Mouse (Mus musculus) lung, postnatal 25 days (tissue): Measurements from ENCODE around the gene Kcnq5.
A peak's percentile ranks its signal among the peaks of the same experiment; 100 is the strongest.

Experiments used
- DNase-seq: peaks from one replicate; pipeline ENCODE4 v3.0.0; 2022; ENCODE audit warnings: low spot score

Kcnq5 gene

GRCm38 (mm10) chr1:21961251-21962082 is at the start of gene Kcnq5:
Gene Kcnq5 (minus strand): TSS chr1:21961942.
- peak; percentile 24 for DNase-seq

GRCm38 (mm10) chr1:21979755-21980154 is 18.0 kb upstream of the Kcnq5 start:
- no peak for DNase-seq

GRCm38 (mm10) chr1:21979292-21979691 is 17.6 kb upstream of the Kcnq5 start:
- no peak for DNase-seq

- DNase-seq, result no peak
These were observed 12.3 kb upstream of the Kcnq5 start for GRCm38 (mm10) chr1:21974040-21974439.

- no peak for DNase-seq
These were observed 5.4 kb upstream of the Kcnq5 start for GRCm38 (mm10) chr1:21967139-21967538.

GRCm38 (mm10) chr1:21962896-21963864 is 1.4 kb upstream of the Kcnq5 start:
- no peak for DNase-seq

- DNase-seq, result no peak
These were observed 335 bp upstream of the Kcnq5 start for GRCm38 (mm10) chr1:21962083-21962471.

- no peak for DNase-seq
These were observed 1.1 kb downstream of the Kcnq5 start for GRCm38 (mm10) chr1:21960421-21961250.

GRCm38 (mm10) chr1:21959648-21960285 is 2.0 kb downstream of the Kcnq5 start:
- no peak for DNase-seq

- no peak for DNase-seq
These were observed 3.7 kb downstream of the Kcnq5 start for GRCm38 (mm10) chr1:21958013-21958412.

- DNase-seq, result no peak
These were observed 20.9 kb downstream of the Kcnq5 start for GRCm38 (mm10) chr1:21940831-21941230.

GRCm38 (mm10) chr1:21927182-21927581 is 34.6 kb downstream of the Kcnq5 start:
- no peak for DNase-seq

GRCm38 (mm10) chr1:21923293-21923642 is 38.5 kb downstream of the Kcnq5 start:
- no peak for DNase-seq

- no peak for DNase-seq
These were observed 39.0 kb downstream of the Kcnq5 start for GRCm38 (mm10) chr1:21922578-21923292.

- DNase-seq, result no peak
These were observed 42.5 kb downstream of the Kcnq5 start for GRCm38 (mm10) chr1:21919276-21919675.

- DNase-seq, result no peak
These were observed 65.5 kb downstream of the Kcnq5 start for GRCm38 (mm10) chr1:21896067-21896719.

GRCm38 (mm10) chr1:21883747-21884146 is 78.0 kb downstream of the Kcnq5 start:
- no peak for DNase-seq

- no peak for DNase-seq
These were observed 90.9 kb downstream of the Kcnq5 start for GRCm38 (mm10) chr1:21870889-21871288.

GRCm38 (mm10) chr1:21868484-21868883 is 93.3 kb downstream of the Kcnq5 start:
- no peak for DNase-seq

GRCm38 (mm10) chr1:21856399-21856798 is 105.3 kb downstream of the Kcnq5 start:
- no peak for DNase-seq
